Mouse (Mus musculus): ENCODE data around the gene Appbp2. TPM values are rescaled to one million over a fixed set of nuclear protein-coding genes. Genes with fewer than 3 reads are reported as not detected.

The Appbp2 gene
- polyA plus RNA-seq, 1 experiment from 2014 or later = 54.1 TPM

DNA sequence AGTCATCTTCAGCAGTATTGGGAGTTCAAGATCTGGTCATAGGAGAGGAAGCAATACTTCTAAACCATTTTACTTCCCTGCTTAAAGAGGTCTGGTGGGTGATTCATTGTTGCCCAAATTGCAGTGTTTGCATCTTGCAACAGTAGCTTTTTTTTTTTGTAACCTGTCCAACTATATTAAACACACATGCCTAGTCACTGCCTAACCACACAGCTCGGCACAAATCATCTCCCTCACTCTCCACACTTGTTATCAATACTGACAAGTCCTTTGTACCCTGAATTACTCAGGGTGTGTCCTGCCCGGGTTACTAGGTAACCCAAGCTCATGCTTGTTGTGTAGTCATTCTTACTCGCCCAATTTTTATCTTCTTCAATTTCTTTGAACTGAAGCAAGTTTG, 15.5 kb upstream of the Appbp2 start:
- WGBS = 43% methylated on average over 3 of the region's 3 CpGs
- no peak for ATAC-seq (ENCODE audit: insufficient read depth)
- no peaks in the 10 kb centered on the region for H3K4me1 ChIP-seq (ENCODE audit: insufficient read depth)
- H3K27ac ChIP-seq (ENCODE audit: low read depth) = no peak overlapping the region
- no peak overlapping the region for H3K9ac ChIP-seq
- H3K4me2 ChIP-seq = no peak overlapping the region
- no peaks in the 10 kb centered on the region for H3K36me3 ChIP-seq (ENCODE audit: insufficient read depth)
- no peaks in the 10 kb centered on the region for H3K27me3 ChIP-seq (ENCODE audit: insufficient read depth, low read length)
- no peak overlapping the region for H3K4me3 ChIP-seq (ENCODE audit: low read depth, low read length)
- H3K9me3 ChIP-seq (ENCODE audit: low read depth, low read length) = no peaks in the 10 kb centered on the region
- TF ChIP-seq CTCF (IDR thresholded peaks at IDR 0.05; ENCODE audit: low read depth) = no peak
- no peak for DNase-seq

- Histone ChIP-seq H3K36me3 (ENCODE audit: insufficient read depth) (no peaks in the 10 kb centered on the region), H3K4me3 (ENCODE audit: low read depth, low read length) (no peak overlapping the region), H3K27me3 (ENCODE audit: insufficient read depth, low read length) (no peaks in the 10 kb centered on the region), H3K4me2 (no peak overlapping the region), H3K9me3 (ENCODE audit: low read depth, low read length) (no peaks in the 10 kb centered on the region), H3K27ac (ENCODE audit: low read depth) (no peak overlapping the region), H3K9ac (no peak overlapping the region), H3K4me1 (ENCODE audit: insufficient read depth) (no peaks in the 10 kb centered on the region)
- DNase-seq (no peak), ATAC-seq (ENCODE audit: insufficient read depth) (no peak)
- WGBS = 65% methylated on average over 3 of the region's 3 CpGs
- no peak for TF ChIP-seq CTCF (IDR thresholded peaks at IDR 0.05; ENCODE audit: low read depth)
Measured at GRCm38 (mm10) chr11:85249338-85249737, 14.4 kb upstream of the Appbp2 start.

- no peak for ATAC-seq (ENCODE audit: insufficient read depth)
- no peak for TF ChIP-seq CTCF (IDR thresholded peaks at IDR 0.05; ENCODE audit: low read depth)
- Histone ChIP-seq H3K27ac (ENCODE audit: low read depth) (no peak overlapping the region), H3K4me3 (ENCODE audit: low read depth, low read length) (no peak overlapping the region), H3K4me1 (ENCODE audit: insufficient read depth) (no peaks in the 10 kb centered on the region), H3K9me3 (ENCODE audit: low read depth, low read length) (no peaks in the 10 kb centered on the region), H3K9ac (no peak overlapping the region), H3K36me3 (ENCODE audit: insufficient read depth) (no peaks in the 10 kb centered on the region), H3K4me2 (no peak overlapping the region), H3K27me3 (ENCODE audit: insufficient read depth, low read length) (no peaks in the 10 kb centered on the region)
- WGBS = 91% methylated on average over 2 of the region's 2 CpGs
- DNase-seq = no peak
Measured at GRCm38 (mm10) chr11:85248151-85248550, 13.2 kb upstream of the Appbp2 start.

GRCm38 (mm10) chr11:85241226-85241625, 6.3 kb upstream of the Appbp2 start:
- no peak overlapping the region for H3K4me2 ChIP-seq
- H3K4me1 ChIP-seq (ENCODE audit: insufficient read depth) = no peaks in the 10 kb centered on the region
- no peak for ATAC-seq (ENCODE audit: insufficient read depth)
- no peak for DNase-seq
- H3K9ac ChIP-seq = no peak overlapping the region
- WGBS = 86% methylated on average over 8 of the region's 8 CpGs
- no peaks in the 10 kb centered on the region for H3K36me3 ChIP-seq (ENCODE audit: insufficient read depth)
- H3K27ac ChIP-seq (ENCODE audit: low read depth) = no peak overlapping the region
- no peaks in the 10 kb centered on the region for H3K27me3 ChIP-seq (ENCODE audit: insufficient read depth, low read length)
- no peak overlapping the region for H3K4me3 ChIP-seq (ENCODE audit: low read depth, low read length)
- no peak for TF ChIP-seq CTCF (IDR thresholded peaks at IDR 0.05; ENCODE audit: low read depth)
- no peaks in the 10 kb centered on the region for H3K9me3 ChIP-seq (ENCODE audit: low read depth, low read length)

DNA sequence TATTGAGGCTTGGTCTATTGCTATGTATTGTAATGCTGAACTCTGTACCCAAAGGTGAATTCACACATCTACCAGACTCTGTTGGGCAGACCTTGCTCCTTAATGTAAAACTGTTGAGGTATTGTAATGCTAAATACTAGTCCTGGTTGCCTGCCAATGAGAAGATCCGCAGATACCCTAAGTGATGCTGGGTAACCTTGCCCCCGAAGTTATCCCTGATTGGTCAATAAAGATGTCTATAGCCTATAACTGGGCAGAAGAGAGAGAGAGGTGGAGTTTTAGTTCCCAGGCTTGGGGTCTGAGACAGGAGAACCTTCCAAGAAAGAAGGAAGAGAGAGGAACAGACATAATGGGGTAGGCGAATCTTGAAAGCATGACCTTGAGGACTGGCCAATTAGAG, 5.3 kb upstream of the Appbp2 start:
- H3K27me3 ChIP-seq (ENCODE audit: insufficient read depth, low read length) = no peaks in the 10 kb centered on the region
- H3K36me3 ChIP-seq (ENCODE audit: insufficient read depth) = no peaks in the 10 kb centered on the region
- WGBS = 86% methylated on average over 3 of the region's 3 CpGs
- H3K9ac ChIP-seq = no peak overlapping the region
- no peak for TF ChIP-seq CTCF (IDR thresholded peaks at IDR 0.05; ENCODE audit: low read depth)
- H3K27ac ChIP-seq (ENCODE audit: low read depth) = no peak overlapping the region
- H3K9me3 ChIP-seq (ENCODE audit: low read depth, low read length) = no peaks in the 10 kb centered on the region
- H3K4me3 ChIP-seq (ENCODE audit: low read depth, low read length) = no peak overlapping the region
- H3K4me2 ChIP-seq = no peak overlapping the region
- DNase-seq = no peak
- no peaks in the 10 kb centered on the region for H3K4me1 ChIP-seq (ENCODE audit: insufficient read depth)
- no peak for ATAC-seq (ENCODE audit: insufficient read depth)

DNA sequence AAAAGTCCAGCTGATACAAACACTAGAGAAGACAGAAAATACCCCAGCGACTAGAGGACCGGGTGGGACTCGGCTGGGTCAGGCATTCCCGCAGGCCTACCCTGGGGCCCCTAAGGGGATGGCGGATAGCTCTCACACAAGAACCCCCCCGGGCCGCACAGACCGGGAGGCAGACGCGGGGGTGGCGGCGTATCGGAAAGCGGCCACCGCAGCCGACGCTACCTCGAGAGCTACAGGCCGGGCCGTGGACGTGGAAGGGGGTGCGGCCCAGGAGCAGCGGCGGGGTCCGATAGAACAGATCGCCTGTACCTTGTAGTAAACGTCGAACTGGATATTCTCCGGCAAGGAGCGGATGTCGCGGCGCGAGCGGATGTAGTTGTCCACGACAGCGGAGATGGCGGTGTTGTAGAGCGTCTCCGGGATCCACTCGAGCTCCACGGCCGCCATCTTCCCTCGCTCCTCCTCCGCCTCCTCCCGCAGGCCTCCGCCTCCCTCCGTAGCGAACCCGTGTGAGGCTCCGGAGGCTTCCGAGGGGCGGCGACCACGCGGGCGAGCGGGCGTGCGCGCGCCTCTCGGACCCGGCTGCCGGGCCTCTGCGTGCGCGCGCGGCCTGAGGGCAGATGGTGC, 454 bp downstream of the Appbp2 start:
- Histone ChIP-seq H3K9ac (peak overlapping the region; percentile 93), H3K4me3 (ENCODE audit: low read depth, low read length) (peak overlapping the region; percentile 96), H3K27ac (ENCODE audit: low read depth) (peak overlapping the region; percentile 99), H3K36me3 (ENCODE audit: insufficient read depth) (peaks cover 6% of the 10 kb centered on the region; the same call in 1 of the 2 replicates), H3K27me3 (ENCODE audit: insufficient read depth, low read length) (no peaks in the 10 kb centered on the region), H3K4me2 (peak overlapping the region; percentile 81), H3K4me1 (ENCODE audit: insufficient read depth) (no peaks in the 10 kb centered on the region), H3K9me3 (ENCODE audit: low read depth, low read length) (no peaks in the 10 kb centered on the region)
- ATAC-seq (ENCODE audit: insufficient read depth) (peak; percentile 92), DNase-seq (peak; percentile 88)
- WGBS = under 1% methylated on average over 70 of the region's 70 CpGs
- no peak for TF ChIP-seq CTCF (IDR thresholded peaks at IDR 0.05; ENCODE audit: low read depth)

DNA sequence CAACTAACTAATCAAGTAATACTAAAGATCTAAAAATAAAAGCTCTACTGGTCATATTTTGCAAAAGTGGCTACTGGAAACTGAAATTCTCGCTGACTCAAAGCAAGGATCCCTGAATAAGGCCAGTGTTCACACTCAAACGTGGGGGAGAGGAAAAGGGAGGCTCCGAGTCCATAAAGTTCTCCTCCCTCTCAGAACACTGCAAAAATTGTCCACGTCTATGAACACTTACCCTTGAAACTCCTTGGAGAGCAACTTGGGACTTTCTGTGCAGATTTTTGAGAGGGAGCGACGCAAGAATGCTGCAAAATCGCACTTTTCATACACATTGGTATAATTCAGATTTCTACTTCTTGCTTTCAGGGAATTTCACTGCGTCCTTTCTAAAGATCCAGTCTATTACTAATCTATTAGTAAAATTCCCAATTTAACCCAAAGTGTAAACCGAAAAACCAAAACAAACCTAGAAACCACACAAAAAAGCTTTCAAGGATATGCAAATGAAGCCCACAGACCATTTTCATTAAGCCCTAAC, 1.2 kb downstream of the Appbp2 start:
- Histone ChIP-seq H3K9ac (peak overlapping the region; percentile 93), H3K27ac (ENCODE audit: low read depth) (peak overlapping the region; percentile 99), H3K9me3 (ENCODE audit: low read depth, low read length) (no peaks in the 10 kb centered on the region), H3K4me3 (ENCODE audit: low read depth, low read length) (peak overlapping the region; percentile 96), H3K27me3 (ENCODE audit: insufficient read depth, low read length) (no peaks in the 10 kb centered on the region), H3K36me3 (ENCODE audit: insufficient read depth) (peaks cover 6% of the 10 kb centered on the region; the same call in 1 of the 2 replicates), H3K4me2 (peak overlapping the region; percentile 81), H3K4me1 (ENCODE audit: insufficient read depth) (no peaks in the 10 kb centered on the region)
- no peak for ATAC-seq (ENCODE audit: insufficient read depth)
- peak; percentile 50 for DNase-seq
- no peak for TF ChIP-seq CTCF (IDR thresholded peaks at IDR 0.05; ENCODE audit: low read depth)
- WGBS = 3% methylated on average over 9 of the region's 9 CpGs

All from lung, embryonic 14.5 days (tissue).